Mouse (Mus musculus): Measurements from ENCODE around the gene Klhl3. TPM values are rescaled to one million over a fixed set of nuclear protein-coding genes. Genes with fewer than 3 reads are reported as not detected.

Gene Klhl3
- 2.7 and 3.9 TPM in 2 replicates for polyA plus RNA-seq (2015; fragmentation: Nextera tagmentation; extraction: Ambion mirVana)

DNA sequence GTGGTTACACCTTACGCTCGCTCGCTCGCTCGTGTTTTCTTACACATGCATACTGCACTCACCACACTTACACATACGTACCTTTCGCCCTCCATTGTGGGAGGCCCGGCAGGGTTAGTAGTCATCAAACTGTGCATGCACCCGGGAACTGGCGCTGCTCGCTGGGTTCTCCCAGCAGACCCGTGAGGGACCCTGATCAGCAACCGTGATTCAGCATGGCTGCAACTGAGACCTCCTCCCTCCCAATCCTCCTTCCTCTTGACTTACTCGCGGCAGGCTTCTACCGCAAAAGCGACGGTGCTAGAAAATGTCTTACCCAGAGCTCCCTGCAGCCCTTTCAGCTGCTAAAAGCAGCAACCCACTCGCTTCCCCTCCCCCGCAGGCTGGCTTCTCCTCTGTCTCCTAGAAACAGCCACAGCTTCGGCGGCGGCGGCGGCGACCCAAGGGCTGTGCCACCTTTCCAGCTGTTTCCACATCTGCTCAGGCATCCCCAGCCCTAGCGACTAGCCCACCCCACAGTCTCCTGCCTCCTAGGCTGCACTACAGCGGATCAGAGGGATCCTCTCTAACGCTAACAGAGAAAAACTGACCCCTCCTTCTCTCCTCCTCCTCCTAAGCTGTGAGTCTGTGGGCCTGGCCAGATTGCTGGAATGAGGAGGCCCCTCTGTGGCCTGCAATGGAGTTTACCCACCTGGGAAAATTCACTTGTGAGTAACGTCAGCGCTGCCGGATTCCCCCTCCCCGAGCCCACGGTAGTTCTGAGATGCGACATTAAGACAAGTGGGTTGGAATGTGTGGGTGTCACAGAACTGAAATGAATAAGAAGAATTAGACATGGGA lies at the start of gene Klhl3:
TSS of gene Klhl3 (minus strand) at position 532 of the 840 bp plus-strand sequence.
- Histone ChIP-seq H3K36me3 (ENCODE audit: insufficient read depth, low read length) (no peaks in the 10 kb centered on the region), H3K4me2 (replicated peaks; ENCODE audit: low read depth, low read length) (peak within 1 kb of the TSS; percentile 74), H3K4me1 (ENCODE audit: insufficient read depth, low read depth, low read length) (peaks cover 12% of the 10 kb centered on the region; the same call in 1 of the 2 replicates), H3K27me3 (replicated peaks; ENCODE audit: insufficient read depth, low read length) (no peaks in the 10 kb centered on the region), H3K9ac (replicated peaks; ENCODE audit: low read depth) (peak within 1 kb of the TSS; percentile 39), H3K4me3 (ENCODE audit: low read depth, low read length) (peak within 1 kb of the TSS; percentile 46), H3K9me3 (ENCODE audit: low read length) (no peaks in the 10 kb centered on the region), H3K27ac (ENCODE audit: low read length) (no peak within 1 kb of the TSS)
- DNase-seq (ENCODE audit: low spot score) (peak; percentile 62), ATAC-seq (peak; percentile 56)
- TF ChIP-seq EP300 (IDR thresholded peaks at IDR 0.05), result no peak
- peak; percentile 63 for TF ChIP-seq CTCF (IDR thresholded peaks at IDR 0.05)
- WGBS, result under 1% methylated on average over 35 of the region's 35 CpGs

GRCm38 (mm10) chr13:58160761-58161160 lies 47.4 kb upstream of the Klhl3 start:
- H3K27ac ChIP-seq (ENCODE audit: low read length), result no peak overlapping the region
- 94% methylated on average over 15 of the region's 15 CpGs for WGBS
- H3K4me1 ChIP-seq (ENCODE audit: insufficient read depth, low read depth, low read length), result no peaks in the 10 kb centered on the region
- no peaks in the 10 kb centered on the region for H3K9me3 ChIP-seq (ENCODE audit: low read length)
- H3K27me3 ChIP-seq (replicated peaks; ENCODE audit: insufficient read depth, low read length), result no peaks in the 10 kb centered on the region
- H3K9ac ChIP-seq (replicated peaks; ENCODE audit: low read depth), result no peak overlapping the region
- DNase-seq (ENCODE audit: low spot score), result no peak
- no peak overlapping the region for H3K4me3 ChIP-seq (ENCODE audit: low read depth, low read length)
- no peak for ATAC-seq
- H3K4me2 ChIP-seq (replicated peaks; ENCODE audit: low read depth, low read length), result no peak overlapping the region
- TF ChIP-seq EP300 (IDR thresholded peaks at IDR 0.05), result no peak
- TF ChIP-seq CTCF (IDR thresholded peaks at IDR 0.05), result no peak
- H3K36me3 ChIP-seq (ENCODE audit: insufficient read depth, low read length), result peaks cover 25% of the 10 kb centered on the region

GRCm38 (mm10) chr13:58158099-58158912 lies 44.9 kb upstream of the Klhl3 start:
- peak overlapping the region; percentile 43 for H3K9ac ChIP-seq (replicated peaks; ENCODE audit: low read depth)
- no peaks in the 10 kb centered on the region for H3K27me3 ChIP-seq (replicated peaks; ENCODE audit: insufficient read depth, low read length)
- H3K4me2 ChIP-seq (replicated peaks; ENCODE audit: low read depth, low read length), result peak overlapping the region; percentile 94
- no peaks in the 10 kb centered on the region for H3K9me3 ChIP-seq (ENCODE audit: low read length)
- peak; percentile 89 for DNase-seq (ENCODE audit: low spot score)
- 5% methylated on average over 16 of the region's 16 CpGs for WGBS
- peak overlapping the region; percentile 78 for H3K4me3 ChIP-seq (ENCODE audit: low read depth, low read length)
- peak; percentile 97 for TF ChIP-seq CTCF (IDR thresholded peaks at IDR 0.05)
- TF ChIP-seq EP300 (IDR thresholded peaks at IDR 0.05), result no peak
- H3K27ac ChIP-seq (ENCODE audit: low read length), result peak overlapping the region; percentile 76
- H3K36me3 ChIP-seq (ENCODE audit: insufficient read depth, low read length), result peaks cover 19% of the 10 kb centered on the region
- H3K4me1 ChIP-seq (ENCODE audit: insufficient read depth, low read depth, low read length), result no peaks in the 10 kb centered on the region
- peak; percentile 80 for ATAC-seq

- Histone ChIP-seq H3K9ac (replicated peaks; ENCODE audit: low read depth) (peak within 1 kb of the TSS; percentile 43), H3K27ac (ENCODE audit: low read length) (peak within 1 kb of the TSS; percentile 76), H3K27me3 (replicated peaks; ENCODE audit: insufficient read depth, low read length) (no peaks in the 10 kb centered on the region), H3K36me3 (ENCODE audit: insufficient read depth, low read length) (peaks cover 17% of the 10 kb centered on the region), H3K4me2 (replicated peaks; ENCODE audit: low read depth, low read length) (peak within 1 kb of the TSS; percentile 94), H3K4me1 (ENCODE audit: insufficient read depth, low read depth, low read length) (no peaks in the 10 kb centered on the region), H3K9me3 (ENCODE audit: low read length) (no peaks in the 10 kb centered on the region), H3K4me3 (ENCODE audit: low read depth, low read length) (peak within 1 kb of the TSS; percentile 78)
- 3% methylated on average over 18 of the region's 30 CpGs for WGBS
- peak; percentile 66 for TF ChIP-seq CTCF (IDR thresholded peaks at IDR 0.05)
- TF ChIP-seq EP300 (IDR thresholded peaks at IDR 0.05), result no peak
- ATAC-seq, result peak; percentile 92
- DNase-seq (ENCODE audit: low spot score), result peak; percentile 94
These were observed 44.2 kb upstream of the Klhl3 start, which contains the start of gene Idnk for GRCm38 (mm10) chr13:58157447-58158098. Idnk (plus strand) TSS chr13:58157649.

DNA sequence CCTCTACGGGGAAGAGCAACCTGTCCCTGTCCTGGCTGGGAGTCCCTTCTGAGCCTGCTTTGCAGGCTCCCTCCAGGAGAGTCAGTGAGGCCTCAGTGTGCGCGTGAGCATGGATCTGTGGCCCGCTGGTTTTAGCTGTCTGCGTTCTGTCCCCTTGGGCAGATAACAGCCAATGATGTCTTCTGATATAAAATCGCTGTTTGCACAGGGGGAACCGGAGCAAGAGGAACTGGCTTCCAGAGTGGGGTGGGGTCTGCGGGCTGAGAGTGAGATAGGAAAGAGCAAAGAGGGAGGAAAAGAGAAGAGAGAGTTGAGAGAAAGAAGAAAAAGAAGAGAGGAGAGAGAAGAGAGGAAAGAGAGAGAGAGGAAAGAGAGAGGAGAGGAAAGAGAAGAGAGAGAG lies 43.6 kb upstream of the Klhl3 start:
- Histone ChIP-seq H3K9me3 (ENCODE audit: low read length) (no peaks in the 10 kb centered on the region), H3K27me3 (replicated peaks; ENCODE audit: insufficient read depth, low read length) (no peaks in the 10 kb centered on the region), H3K4me1 (ENCODE audit: insufficient read depth, low read depth, low read length) (no peaks in the 10 kb centered on the region), H3K4me3 (ENCODE audit: low read depth, low read length) (peak overlapping the region; percentile 78), H3K27ac (ENCODE audit: low read length) (no peak overlapping the region), H3K4me2 (replicated peaks; ENCODE audit: low read depth, low read length) (peak overlapping the region; percentile 94), H3K36me3 (ENCODE audit: insufficient read depth, low read length) (peaks cover 17% of the 10 kb centered on the region), H3K9ac (replicated peaks; ENCODE audit: low read depth) (no peak overlapping the region)
- 19% methylated on average over 8 of the region's 8 CpGs for WGBS
- ATAC-seq (no peak), DNase-seq (ENCODE audit: low spot score) (no peak)
- TF ChIP-seq EP300 (IDR thresholded peaks at IDR 0.05), result no peak
- TF ChIP-seq CTCF (IDR thresholded peaks at IDR 0.05), result no peak
